Mouse (Mus musculus): Measurements from ENCODE around the gene Olfr460.

- TF ChIP-seq TAL1 (IDR thresholded peaks at IDR 0.05; ENCODE audit: low read length) (no peak), CTCF (IDR thresholded peaks at IDR 0.05 in 2 of 3, conservative IDR thresholded peaks at IDR 0.05 in 1 of 3; ENCODE audit: control insufficient read depth in 1 of 3, insufficient read depth in 1 of 3, low read depth in 2 of 3, low read length in 3 of 3, poor library complexity in 1 of 3, severe bottlenecking in 1 of 3) (no peak), POLR2A (IDR thresholded peaks at IDR 0.05; ENCODE audit: control insufficient read depth in 1 of 2, insufficient read depth in 1 of 2, low read depth in 1 of 2, low read length in 2 of 2, poor library complexity in 1 of 2) (no peak), EP300 (IDR thresholded peaks at IDR 0.05; ENCODE audit: low read depth in 1 of 2, low read length in 2 of 2) (no peak)
Measured at GRCm38 (mm10) chr6:40576305-40576704, 7.0 kb downstream of the Olfr460 start.

All from MEL (cell line).